Mouse (Mus musculus) thymus, postnatal 0 days (tissue): ENCODE results near the gene Stat5a. TPM values are rescaled to one million over a fixed set of nuclear protein-coding genes. Genes with fewer than 3 reads are reported as not detected.
A peak's percentile ranks its signal among the peaks of the same experiment; 100 is the strongest.

ENCODE experiments used
- DNase-seq: peaks from one replicate; pipeline ENCODE4 v3.0.0-alpha.2; 2015; ENCODE audit warnings: low spot score
- polyA plus RNA-seq: library from polyadenylated mRNA; unstranded; fragments of >200 nt; fragmentation: Nextera tagmentation; extraction: Ambion mirVana; gene quantifications from 2 replicates; pipeline ENCODE4 v1.2.1, GENCODE M21; 2015

Gene Stat5a
- polyA plus RNA-seq, 1 experiment from 2014 or later, result 61.2 TPM

GRCm38 (mm10) chr11:100836923-100837702 is 22.0 kb upstream of the Stat5a start:
- DNase-seq, result no peak

GRCm38 (mm10) chr11:100838894-100839293 is 20.3 kb upstream of the Stat5a start:
- no peak for DNase-seq

- no peak for DNase-seq
Measured at GRCm38 (mm10) chr11:100839523-100839922, 19.6 kb upstream of the Stat5a start.

- no peak for DNase-seq
Measured at GRCm38 (mm10) chr11:100840866-100841265, 18.3 kb upstream of the Stat5a start.

GRCm38 (mm10) chr11:100842025-100842424 is 17.1 kb upstream of the Stat5a start:
- DNase-seq, result peak; percentile 44

GRCm38 (mm10) chr11:100843070-100843669 is 16.0 kb upstream of the Stat5a start:
- DNase-seq, result no peak

GRCm38 (mm10) chr11:100844121-100844520 is 15.0 kb upstream of the Stat5a start:
- no peak for DNase-seq

GRCm38 (mm10) chr11:100845793-100846192 is 13.4 kb upstream of the Stat5a start:
- peak; percentile 82 for DNase-seq

GRCm38 (mm10) chr11:100847572-100847971 is 11.6 kb upstream of the Stat5a start:
- no peak for DNase-seq

- DNase-seq, result peak; percentile 70
Measured at GRCm38 (mm10) chr11:100848080-100848479, 11.1 kb upstream of the Stat5a start.

- DNase-seq, result no peak
Measured at GRCm38 (mm10) chr11:100848789-100849379, 10.3 kb upstream of the Stat5a start.

- no peak for DNase-seq
Measured at GRCm38 (mm10) chr11:100849456-100850037, 9.6 kb upstream of the Stat5a start.

- DNase-seq, result peak; percentile 96
Measured at GRCm38 (mm10) chr11:100850038-100850777, 8.9 kb upstream of the Stat5a start, which contains the start of gene Stat5b. TSS of gene Stat5b (minus strand) at chr11:100850724.

GRCm38 (mm10) chr11:100850778-100851528 is 8.2 kb upstream of the Stat5a start:
- peak; percentile 38 for DNase-seq

GRCm38 (mm10) chr11:100852088-100852487 is 7.1 kb upstream of the Stat5a start:
- DNase-seq, result no peak

- DNase-seq, result no peak
Measured at GRCm38 (mm10) chr11:100853018-100853417, 6.1 kb upstream of the Stat5a start.

GRCm38 (mm10) chr11:100854268-100854667 is 4.9 kb upstream of the Stat5a start:
- no peak for DNase-seq

- DNase-seq, result no peak
Measured at GRCm38 (mm10) chr11:100855178-100855577, 4.0 kb upstream of the Stat5a start.

- DNase-seq, result no peak
Measured at GRCm38 (mm10) chr11:100857960-100858359, 1.2 kb upstream of the Stat5a start.

- DNase-seq, result no peak
Measured at GRCm38 (mm10) chr11:100859579-100860075, 476 bp downstream of the Stat5a start.
